Mouse (Mus musculus): ENCODE measurements at regions not wholly inside any gene's neighbourhood (a gene's known extent, or its start where the extent isn't known, plus 50 kb on each side); places are given as distances from the start of the nearest gene placed in this dataset.
A peak's percentile ranks its signal among the peaks of the same experiment; 100 is the strongest.

DNA sequence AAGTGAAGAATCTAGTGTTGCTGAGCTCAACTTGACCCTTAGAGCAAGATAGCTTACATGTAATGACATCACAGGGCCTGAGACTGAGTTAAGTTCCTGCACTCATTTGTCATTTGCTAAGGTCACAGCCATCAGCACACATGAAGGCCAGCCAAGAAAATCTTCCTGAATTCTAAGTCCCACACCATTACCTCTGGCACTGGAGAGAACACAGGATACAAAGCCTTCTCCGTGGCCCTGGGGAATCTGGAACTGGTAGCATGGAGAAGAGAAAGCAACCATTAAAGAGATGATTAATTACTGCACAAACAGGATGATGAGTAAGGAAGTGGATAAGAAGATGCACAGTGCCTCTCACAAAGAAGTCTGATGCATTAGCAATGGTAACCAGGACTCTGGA is 232.0 kb downstream of the Wdr72 start:
- DNase-seq (ENCODE audit: extremely low spot score in 1 of 2, low spot score in 1 of 2) = no peak

DNA sequence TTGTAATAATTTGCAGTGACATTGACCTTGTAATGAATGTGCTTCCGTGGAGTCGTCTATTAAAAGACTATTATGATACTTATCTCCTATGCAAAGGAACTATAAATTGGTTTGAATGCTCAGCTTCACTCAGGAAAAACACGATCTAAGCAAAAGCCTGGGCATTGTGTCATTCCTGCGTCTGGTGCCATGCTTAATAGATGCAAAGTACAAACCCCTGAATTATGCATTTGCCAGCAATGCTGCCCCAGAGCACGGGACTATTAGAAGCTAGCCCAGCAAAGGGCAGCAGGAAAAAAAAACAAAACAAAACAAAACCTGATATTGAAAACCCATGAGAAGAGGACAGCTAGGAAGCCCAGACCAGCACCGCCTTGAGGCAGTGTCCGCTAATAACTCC is 234.9 kb downstream of the Wdr72 start:
- DNase-seq (ENCODE audit: extremely low spot score in 1 of 2, low spot score in 1 of 2) = no peak

DNA sequence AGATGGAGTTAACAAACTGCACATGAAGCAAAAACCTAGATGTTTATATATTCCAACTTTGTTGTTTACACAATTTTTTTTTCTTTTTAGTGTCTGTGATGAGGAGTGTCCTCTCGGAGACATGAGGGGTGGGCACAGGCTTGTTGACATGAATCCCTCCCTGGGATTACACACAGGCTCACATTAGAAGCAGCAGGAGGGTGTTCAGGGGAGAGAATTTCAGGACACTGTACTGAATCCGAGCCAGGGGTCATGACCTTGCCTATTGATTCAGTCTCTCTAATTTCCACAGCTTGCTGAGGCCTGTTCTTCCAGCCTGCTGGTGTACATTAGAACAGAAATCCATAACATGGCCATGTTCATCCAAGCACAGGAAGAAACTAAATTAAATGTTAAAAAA is 238.6 kb downstream of the Wdr72 start:
- no peak for DNase-seq (ENCODE audit: extremely low spot score in 1 of 2, low spot score in 1 of 2)

DNA sequence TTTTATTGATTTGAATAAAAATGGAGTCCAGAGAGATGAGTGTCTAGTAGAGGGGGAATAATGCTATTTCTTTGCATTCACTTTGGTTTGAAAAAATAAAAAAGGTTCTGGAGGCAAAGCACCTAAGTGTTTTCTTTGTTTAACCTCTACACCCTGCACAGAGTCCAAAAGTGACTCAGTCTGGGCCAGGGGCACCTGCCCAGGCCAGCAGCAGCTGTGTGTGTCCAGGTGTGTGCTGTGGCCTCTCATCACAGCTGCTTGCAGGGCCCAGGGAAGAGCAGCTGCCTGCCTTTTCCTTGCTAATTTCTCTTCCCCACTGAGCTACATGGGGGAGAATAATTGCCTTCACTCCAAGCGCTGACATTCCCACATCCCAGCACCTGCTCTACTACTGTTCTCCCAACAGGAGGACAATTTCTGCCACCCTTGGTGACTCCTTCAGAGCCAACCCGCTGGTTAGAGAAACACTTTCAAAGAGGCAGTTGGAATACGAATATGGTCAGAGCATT is 255.8 kb downstream of the Wdr72 start:
- no peak for DNase-seq (ENCODE audit: extremely low spot score in 1 of 2, low spot score in 1 of 2)

DNA sequence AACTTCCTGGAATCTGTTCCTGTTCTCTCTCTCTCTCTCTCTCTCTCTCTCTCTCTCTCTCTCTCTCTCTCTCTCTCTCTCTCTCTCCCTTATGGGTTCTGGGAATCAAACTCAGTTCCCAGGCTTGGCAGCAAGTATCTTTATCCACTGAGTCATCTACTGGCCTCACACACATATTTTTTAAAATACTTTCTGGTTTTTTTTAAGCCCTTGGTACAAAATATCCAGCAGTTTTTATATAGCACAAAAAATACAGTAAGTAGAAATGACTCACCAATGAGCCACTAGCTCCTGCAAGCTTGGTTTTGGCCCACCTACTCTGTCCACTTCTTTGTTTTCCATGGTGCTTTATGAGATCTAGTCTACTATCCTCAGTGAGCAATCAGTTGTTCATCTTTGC is 266.0 kb downstream of the Wdr72 start:
- peak in 1 of 2 experiments; percentile 11 for DNase-seq (ENCODE audit: extremely low spot score in 1 of 2, low spot score in 1 of 2)

DNA sequence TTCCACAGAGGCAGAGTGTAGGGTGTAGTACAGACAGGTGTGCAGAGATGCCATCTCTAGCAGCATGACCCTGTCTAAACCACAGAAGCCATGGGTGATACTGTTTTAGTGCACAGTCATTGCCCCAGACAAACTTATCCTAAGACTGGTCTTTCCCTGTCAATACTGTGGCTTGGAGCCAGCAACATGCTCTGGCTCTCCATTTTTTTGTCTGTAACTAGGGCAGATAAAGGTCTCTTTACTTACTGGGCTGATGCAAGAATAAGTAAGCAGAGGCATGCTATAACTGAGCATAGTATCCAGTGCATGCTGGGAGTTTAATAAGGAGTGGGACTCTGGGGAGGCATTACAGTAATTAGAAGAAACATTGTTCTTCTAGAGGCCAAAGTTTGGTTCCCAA is 267.0 kb downstream of the Wdr72 start:
- no peak for DNase-seq (ENCODE audit: extremely low spot score in 1 of 2, low spot score in 1 of 2)

DNA sequence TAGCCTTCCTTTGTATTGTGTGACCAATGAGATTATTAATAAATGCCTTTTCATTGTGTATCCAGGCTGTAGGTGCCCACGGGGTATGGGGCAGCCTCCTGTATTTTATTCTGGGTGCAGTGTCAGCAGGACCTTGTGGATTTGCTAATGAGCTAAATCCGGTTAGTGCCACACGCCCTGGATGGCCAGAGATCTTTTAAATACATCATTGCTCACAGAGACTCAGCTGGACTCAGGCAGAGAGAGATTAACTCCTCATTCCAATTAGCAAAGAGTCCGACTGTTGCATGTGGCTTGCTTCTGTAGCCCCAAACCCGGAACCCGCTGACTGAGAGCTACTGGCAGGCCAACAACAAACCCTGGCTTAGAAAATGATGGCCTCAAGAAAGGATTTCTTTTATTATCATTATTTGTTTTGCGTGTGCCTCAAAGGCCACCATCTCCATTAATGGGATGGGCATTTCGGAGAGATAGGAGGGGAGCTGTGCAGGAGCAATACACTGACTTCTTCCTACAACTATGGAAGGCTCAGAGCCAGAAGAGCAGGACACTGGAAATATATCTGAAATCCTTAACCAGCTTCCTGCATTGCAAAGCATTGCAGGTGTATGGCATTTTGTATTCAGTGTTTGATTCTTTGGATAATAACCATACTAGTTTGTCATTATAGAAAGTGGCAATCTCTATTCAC is 274.2 kb downstream of the Wdr72 start:
- DNase-seq (ENCODE audit: extremely low spot score in 1 of 2, low spot score in 1 of 2) = no peak

DNA sequence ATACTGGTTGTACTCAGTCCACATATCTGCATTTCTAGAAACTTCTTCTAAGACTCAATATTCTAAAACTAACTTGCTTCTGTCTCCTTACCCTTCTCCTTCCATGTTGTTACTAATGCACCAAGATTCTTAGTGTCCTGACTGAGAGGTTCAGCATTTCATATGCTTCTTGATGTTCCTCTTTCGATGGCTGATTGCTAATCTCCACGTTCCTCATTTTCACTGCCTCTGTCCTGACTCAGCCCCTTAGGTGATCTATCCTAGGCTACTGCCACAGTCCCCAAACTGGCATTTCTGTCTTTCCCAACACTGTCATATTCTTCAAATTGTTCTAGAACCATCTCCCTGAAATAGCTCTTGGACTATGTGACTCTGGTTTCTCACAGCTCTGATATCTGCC is 315.4 kb downstream of the Wdr72 start:
- no peak for DNase-seq (ENCODE audit: extremely low spot score in 1 of 2, low spot score in 1 of 2)

DNA sequence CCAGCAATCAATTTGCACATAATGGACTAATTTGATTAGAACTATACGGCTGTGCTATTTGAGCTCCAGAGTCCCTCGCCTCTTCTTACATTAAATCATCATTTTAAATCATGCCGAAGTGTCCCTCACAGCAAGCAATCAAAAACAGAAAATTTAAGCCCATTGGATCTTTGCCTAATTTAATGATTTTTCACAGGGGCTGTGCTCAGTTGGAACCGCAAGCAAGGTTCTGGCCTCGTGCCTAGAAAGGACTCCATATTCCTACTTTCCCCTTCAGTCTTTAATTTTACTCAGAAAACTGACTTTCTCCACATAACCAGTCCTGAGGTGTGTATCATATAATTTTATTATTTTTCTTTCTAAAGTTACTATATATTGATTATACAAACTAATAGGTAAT is 339.8 kb downstream of the Wdr72 start:
- DNase-seq (ENCODE audit: extremely low spot score in 1 of 2, low spot score in 1 of 2) = no peak

DNA sequence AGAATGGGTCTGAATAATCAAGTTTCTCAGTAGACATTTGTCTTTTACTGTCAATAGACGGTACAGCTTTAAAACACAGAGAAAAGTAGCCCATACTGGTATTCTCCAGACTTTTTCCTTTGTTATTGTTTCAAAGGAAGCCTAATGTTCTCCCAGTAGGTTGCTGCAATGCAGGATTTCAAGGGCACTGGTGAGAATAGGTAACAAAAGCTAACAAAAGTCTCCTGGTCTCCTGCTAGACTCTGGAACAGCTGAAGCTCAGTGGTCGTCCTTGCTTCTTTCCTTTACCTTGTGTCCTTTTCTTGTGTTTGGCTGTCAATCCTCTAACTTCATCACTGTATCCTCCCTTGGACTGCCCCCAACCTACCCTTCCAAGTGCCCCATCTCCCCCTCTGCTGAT is 350.9 kb downstream of the Wdr72 start:
- DNase-seq (ENCODE audit: extremely low spot score in 1 of 2, low spot score in 1 of 2) = no peak

DNA sequence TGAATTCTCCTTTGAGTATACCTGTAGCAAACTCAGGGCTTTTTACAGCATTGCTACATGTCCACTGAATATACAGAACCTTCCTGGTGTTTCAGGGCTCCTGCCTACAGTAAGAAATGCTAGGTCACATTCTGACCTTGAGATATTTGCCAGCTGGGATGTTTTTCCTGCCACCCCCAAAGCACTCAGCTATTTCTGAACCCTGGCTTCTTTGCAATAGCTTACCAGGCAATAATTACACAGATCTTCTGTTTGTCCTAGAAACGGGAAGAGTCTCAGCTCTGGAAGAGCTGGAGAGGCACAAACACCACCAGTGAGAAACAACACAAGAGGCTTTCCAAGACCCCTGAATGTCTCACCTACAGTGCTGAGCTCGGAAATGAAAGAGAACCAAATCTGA is 366.7 kb downstream of the Wdr72 start:
- DNase-seq (ENCODE audit: extremely low spot score in 1 of 2, low spot score in 1 of 2) = no peak

DNA sequence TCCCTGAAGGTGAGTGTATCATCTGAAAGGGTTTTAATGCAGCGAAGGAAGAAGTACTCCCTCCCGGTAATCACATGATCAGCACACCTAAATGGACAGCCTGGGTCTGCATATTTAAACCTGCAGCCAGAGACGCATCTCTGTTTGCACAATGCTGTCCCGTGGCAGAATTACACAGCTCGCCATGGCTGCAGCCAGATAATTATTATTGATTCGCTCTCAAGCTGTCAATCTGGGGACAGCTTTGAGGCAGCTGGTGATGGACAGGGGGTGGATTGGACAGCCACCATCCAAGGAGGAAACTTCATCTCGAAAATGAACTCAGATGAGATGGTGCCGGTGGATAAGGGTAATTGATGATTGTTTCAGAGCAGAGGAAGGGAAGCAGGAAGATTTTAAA is 369.1 kb downstream of the Wdr72 start:
- no peak for DNase-seq (ENCODE audit: extremely low spot score in 1 of 2, low spot score in 1 of 2)

DNA sequence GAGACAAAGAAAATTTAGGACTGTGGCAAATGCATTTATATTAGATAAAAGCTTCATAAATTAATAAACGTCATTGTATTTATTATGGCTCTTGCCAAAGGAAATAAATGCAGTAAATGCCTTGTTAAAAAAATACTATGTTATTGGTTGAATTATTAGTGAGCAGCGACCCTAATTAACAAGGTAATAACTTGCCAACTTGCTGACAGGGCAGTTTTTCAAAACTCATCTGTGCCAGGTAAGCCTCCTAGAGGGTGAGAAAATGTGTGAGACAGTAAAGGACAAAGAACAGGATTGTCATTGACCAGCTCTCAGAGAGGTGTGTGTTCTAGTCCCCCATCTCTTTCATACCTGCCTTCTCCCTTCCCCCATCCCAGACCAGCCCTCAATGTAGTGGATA is 347.8 kb upstream of the Onecut1 start:
- DNase-seq (ENCODE audit: extremely low spot score in 1 of 2, low spot score in 1 of 2) = no peak

DNA sequence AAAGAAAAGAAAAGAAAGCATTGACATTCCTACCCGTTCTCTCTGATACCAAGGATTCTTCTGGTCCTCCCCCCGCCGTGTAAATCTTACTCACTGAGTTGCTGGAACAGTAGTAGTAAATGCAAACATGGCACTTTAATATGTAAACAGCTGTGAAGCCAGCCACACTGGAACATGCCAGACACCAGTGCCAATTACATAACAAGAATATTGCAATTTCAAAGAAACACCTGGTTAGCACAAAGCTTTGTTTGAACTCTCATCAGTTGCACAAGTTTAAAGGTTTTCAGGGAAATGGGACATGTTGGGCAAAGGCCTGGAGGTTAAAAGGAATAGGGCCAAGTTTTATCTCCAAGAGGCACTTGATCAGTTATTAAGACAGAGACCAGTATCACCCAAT is 333.2 kb upstream of the Onecut1 start:
- DNase-seq (ENCODE audit: extremely low spot score in 1 of 2, low spot score in 1 of 2) = no peak

DNA sequence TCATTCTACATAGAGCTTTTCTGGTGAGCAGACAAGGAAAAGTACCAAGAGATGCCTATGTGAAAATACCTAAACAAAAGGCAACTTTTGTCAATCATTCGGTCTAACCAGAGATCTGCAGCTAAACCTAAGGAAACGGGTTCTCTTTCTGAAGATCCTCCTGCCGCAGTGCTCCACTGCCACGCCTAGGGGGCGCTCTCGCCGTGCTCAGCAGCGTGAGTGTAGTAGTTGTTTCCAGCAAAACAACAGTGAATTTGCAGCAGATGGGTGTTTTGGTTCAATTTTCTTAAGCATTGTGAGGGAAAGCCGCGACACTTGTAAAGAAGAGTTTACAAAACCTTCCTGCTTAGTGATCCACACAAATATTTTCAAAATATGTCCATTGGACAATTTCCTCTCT is 331.4 kb upstream of the Onecut1 start:
- peak; percentile 28 to 87 for DNase-seq (ENCODE audit: extremely low spot score in 1 of 2, low spot score in 1 of 2)

DNA sequence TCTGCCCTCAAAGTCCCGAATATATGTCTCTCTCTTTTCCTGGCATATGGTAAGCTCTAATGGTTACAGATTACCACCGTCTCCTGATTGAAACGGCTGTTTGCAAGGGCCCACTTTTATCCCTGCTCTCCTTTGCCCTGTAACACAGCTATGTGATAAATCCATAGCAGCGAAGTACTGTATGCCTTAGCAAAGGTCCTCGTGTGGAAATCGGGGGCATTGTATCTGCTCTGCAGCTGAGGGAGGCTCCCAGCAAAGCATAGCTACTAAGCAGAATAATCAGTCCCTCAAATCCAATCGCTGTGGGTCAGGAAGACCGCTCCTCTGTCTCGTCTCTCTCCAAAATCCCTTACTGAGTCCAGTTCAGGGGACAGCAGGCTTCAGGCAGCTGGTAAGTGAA is 331.0 kb upstream of the Onecut1 start:
- peak in 1 of 2 experiments; percentile 0 for DNase-seq (ENCODE audit: extremely low spot score in 1 of 2, low spot score in 1 of 2)

DNA sequence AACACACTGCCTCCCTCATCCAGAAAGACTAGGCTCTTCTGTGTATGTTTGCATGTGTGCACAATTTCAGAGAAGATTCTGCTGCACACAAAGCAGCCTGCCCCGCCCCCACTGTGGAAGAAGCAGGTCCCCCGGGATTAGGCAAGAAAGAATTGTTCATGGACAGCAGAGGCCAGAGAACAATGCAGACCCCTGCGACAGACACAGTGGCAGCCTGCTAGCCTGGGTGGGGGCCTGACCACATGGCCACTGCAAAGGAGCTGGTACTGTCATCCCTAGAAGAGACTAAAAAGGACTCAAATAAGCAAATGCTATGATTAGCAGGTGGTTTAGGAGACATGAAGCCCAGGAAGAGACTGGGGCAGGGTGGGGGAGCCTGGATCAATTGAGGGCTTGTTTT is 329.7 kb upstream of the Onecut1 start:
- no peak for DNase-seq (ENCODE audit: extremely low spot score in 1 of 2, low spot score in 1 of 2)

DNA sequence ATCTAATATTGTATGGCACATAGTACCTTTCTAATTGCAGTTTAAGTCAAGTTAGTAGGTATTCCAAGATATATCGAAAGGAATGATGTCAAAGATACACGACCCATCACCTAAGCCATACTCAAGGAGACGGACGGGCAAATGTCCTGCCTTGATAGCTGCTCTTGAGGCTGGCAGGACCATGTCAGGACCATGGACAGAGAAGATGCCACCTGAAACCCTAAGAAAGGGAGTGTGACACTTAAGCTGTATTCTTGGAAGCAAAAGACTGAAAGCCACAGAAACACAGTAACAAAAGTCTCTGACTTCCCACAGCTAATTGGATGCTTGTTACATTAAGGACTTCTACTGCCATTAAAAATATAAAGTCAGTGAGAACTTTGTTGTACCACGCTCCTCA is 326.7 kb upstream of the Onecut1 start:
- no peak for DNase-seq (ENCODE audit: extremely low spot score in 1 of 2, low spot score in 1 of 2)

DNA sequence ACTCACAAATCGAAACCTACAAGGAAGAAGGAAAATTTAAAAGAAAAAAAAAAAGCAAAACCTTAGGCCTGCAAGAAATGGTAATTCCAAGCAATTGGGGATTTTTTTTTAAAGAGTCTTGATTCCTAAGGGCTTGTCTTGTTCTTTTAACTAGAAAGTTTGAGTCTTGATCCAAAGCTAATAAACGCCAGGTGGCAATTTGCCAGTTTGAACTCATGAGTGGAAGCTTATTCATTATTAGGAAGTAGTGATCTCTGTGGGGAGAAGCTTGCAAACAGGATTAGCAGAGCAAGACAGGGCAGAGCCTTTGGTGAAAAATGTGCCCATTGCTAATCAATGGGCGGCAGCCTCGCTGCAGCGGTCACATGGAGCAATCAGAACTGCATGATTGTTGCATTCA is 305.6 kb upstream of the Onecut1 start:
- DNase-seq (ENCODE audit: extremely low spot score in 1 of 2, low spot score in 1 of 2) = no peak

DNA sequence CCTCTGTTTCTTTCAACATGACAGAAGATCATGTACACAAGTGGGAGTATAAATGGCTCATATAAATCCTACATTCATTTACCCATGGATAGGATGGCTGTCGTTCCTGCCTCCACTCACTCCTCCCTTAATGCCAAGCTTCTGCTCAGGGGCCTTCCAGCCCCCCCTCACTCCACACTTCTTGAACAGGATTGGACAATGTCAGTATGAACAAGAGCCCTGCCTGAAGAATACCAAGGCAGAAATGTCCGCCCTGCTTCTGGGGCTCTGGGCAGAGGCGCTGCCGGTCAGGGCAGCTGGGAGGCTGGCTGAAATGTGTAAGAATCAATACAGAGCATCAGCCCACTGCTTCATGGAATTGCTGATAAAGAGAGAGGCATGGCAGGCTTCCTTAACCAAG is 269.0 kb upstream of the Onecut1 start:
- DNase-seq (ENCODE audit: extremely low spot score in 1 of 2, low spot score in 1 of 2) = no peak

DNA sequence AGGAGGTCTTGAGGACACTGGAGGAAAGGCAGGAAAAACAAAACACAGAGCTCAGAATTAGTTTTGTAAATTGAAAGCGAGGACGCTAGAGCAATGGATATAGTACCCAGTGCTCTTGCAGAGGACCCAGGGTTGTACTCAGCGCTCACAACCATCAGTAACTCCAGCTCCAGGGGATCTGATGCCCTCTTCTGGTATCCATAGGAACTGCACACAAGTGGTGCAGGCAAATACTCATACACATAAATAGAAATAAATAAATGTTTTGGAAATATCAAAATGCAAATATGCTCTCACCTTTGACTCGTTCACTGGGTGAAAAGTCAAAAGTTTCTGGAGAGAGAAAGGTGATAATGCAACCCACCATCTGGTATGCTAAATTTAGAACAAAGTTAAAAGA is 267.8 kb upstream of the Onecut1 start:
- DNase-seq (ENCODE audit: extremely low spot score in 1 of 2, low spot score in 1 of 2) = no peak

DNA sequence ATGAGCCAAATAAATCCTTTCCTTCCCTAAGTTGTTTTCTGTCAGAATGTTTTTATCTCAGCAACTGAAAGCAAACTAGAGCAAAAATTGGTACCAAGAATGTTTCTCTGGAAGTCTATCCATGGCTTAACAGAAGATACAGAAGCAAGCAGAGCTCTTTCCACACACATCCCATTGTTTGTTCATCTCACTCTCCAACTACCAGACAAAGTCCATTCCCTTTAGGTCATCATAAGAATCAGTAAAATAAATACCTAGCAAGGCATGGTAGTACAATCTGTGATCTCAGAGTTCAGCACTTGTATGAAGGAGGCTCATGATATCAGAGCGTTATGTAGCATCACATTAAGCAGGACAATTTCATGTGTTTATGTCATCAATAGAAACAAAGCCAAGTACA is 257.3 kb upstream of the Onecut1 start:
- DNase-seq (ENCODE audit: extremely low spot score in 1 of 2, low spot score in 1 of 2) = no peak

DNA sequence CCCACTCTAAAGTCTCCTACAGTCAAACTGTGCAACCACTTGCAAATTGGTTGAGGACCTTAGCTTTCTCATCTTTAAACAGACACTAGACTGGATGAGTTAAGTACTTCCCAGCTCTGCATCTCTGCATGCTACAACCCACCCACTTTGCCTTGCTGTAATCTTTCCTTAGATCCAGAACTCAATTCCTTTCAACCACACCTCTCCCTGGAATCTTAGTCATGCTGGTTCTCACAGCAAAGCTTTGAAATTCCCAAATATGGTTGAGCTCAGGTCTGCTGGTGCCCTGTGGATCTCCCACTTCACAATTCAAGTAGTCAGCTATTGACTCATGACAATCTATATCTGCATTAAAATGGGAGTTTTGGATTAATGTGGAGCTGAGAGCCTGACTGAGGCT is 239.8 kb upstream of the Onecut1 start:
- DNase-seq (ENCODE audit: extremely low spot score in 1 of 2, low spot score in 1 of 2) = no peak

All from frontal cortex, adult 2 months (tissue).